Mouse (Mus musculus) heart, postnatal 0 days (tissue): ENCODE data around the gene Naa60.
"Not testable (repeated sequence)": the region's sequence is repeated elsewhere in the genome, so short reads cannot be mapped to it uniquely, and the experiment has no call there.

Experiments
- CTCF ChIP-seq: IDR thresholded peaks from 2 replicates; pipeline ENCODE4 v1.5.1; 2016; ENCODE audit warnings: antibody characterized with exemption, control low read depth, low read depth
- EP300 ChIP-seq: IDR thresholded peaks from 2 replicates; pipeline ENCODE4 v1.6.1; 2016; ENCODE audit warnings: antibody characterized with exemption, low read depth

DNA sequence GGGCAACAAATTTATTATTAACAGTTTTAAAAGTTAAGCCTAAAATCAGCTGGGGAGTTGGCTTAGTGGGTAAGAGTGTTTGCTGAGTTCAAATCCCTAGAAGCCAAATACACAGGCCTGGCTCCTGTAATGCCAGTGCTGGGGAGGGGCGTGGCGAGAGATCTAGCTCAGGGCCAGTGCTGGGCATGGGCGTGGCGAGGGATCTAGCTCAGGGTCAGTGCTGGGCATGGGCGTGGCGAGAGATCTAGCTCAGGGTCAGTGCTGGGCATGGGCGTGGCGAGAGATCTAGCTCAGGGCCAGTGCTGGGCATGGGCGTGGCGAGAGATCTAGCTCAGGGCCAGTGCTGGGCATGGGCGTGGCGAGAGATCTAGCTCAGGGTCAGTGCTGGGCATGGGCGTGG is 20.9 kb upstream of the Naa60 start:
- TF ChIP-seq EP300, CTCF: not testable (repeated sequence)
